Mouse (Mus musculus) intestine, postnatal 0 days (tissue): ENCODE data around the gene Zmynd12. TPM values are rescaled to one million over a fixed set of nuclear protein-coding genes. Genes with fewer than 3 reads are reported as not detected.

Source experiments
- ATAC-seq: fragments of 200-750 bp; cut with Nextera tagmentation; 2 replicates; pipeline ENCODE4 v1.8.0; 2017; ENCODE audit warnings: mild to moderate bottlenecking, moderate TSS enrichment, moderate library complexity
- H3K27ac ChIP-seq: fragments of 300-500 bp; sonication (generic); 2 replicates; pipeline ENCODE4 v1.5.1; 2014; ENCODE audit warnings: mild to moderate bottlenecking, low read depth, low read length, moderate library complexity
- H3K27me3 ChIP-seq: fragments of 300-500 bp; sonication (generic); replicated peaks from 2 replicates; pipeline ENCODE4 v1.6.1; 2014; ENCODE audit warnings: low read length, mixed read lengths; ENCODE audit not compliant: control insufficient read depth, insufficient read depth
- H3K36me3 ChIP-seq: fragments of 300-500 bp; sonication (generic); 2 replicates; pipeline ENCODE4 v1.6.1; 2014; ENCODE audit warnings: mild to moderate bottlenecking, moderate library complexity; ENCODE audit not compliant: control insufficient read depth, insufficient read depth
- H3K4me1 ChIP-seq: fragments of 300-500 bp; sonication (generic); replicated peaks from 2 replicates; pipeline ENCODE4 v1.6.1; 2014; ENCODE audit warnings: antibody characterized with exemption, low read length, mixed read lengths; ENCODE audit not compliant: control insufficient read depth, insufficient read depth
- H3K4me2 ChIP-seq: fragments of 300-500 bp; sonication (generic); replicated peaks from 2 replicates; pipeline ENCODE4 v1.6.1; 2014; ENCODE audit warnings: low read depth, mild to moderate bottlenecking, moderate library complexity
- H3K4me3 ChIP-seq: fragments of 300-500 bp; sonication (generic); 2 replicates; pipeline ENCODE4 v1.5.1; 2014; ENCODE audit warnings: low read depth, low read length
- H3K9ac ChIP-seq: fragments of 300-500 bp; sonication (generic); 2 replicates; pipeline ENCODE4 v1.6.1; 2014; ENCODE audit warnings: mild to moderate bottlenecking, low read depth, low read length
- H3K9me3 ChIP-seq: fragments of 300-500 bp; sonication (generic); 2 replicates; pipeline ENCODE4 v1.6.1; 2016; ENCODE audit warnings: mixed run types; ENCODE audit not compliant: control insufficient read depth
- CTCF ChIP-seq: sonication (generic); IDR thresholded peaks from 2 replicates; pipeline ENCODE4 v1.5.1; 2016; ENCODE audit warnings: low read depth, mild to moderate bottlenecking, control low read depth, antibody characterized with exemption, moderate library complexity
- WGBS: fragments of 180-500 bp; shearing (Covaris S2); extraction: QIAGEN DNeasy Blood & Tissue Kit; methylation state at CpG from one replicate; pipeline ENCODE4 v1.1.7; 2014; 5-methylcytosine and 5-hydroxymethylcytosine counted together
- polyA plus RNA-seq: library from polyadenylated mRNA; unstranded; fragments of >200 nt; fragmentation: Nextera tagmentation; extraction: Ambion mirVana; gene quantifications from 2 replicates; pipeline ENCODE4 v1.2.1, GENCODE M21; 2015

Zmynd12 gene
- polyA plus RNA-seq, 1 experiment from 2014 or later = 0.59 TPM

- H3K4me2 ChIP-seq = peak overlapping the region; percentile 87
- H3K9me3 ChIP-seq = no peaks in the 10 kb centered on the region
- H3K27me3 ChIP-seq = no peaks in the 10 kb centered on the region
- 16% methylated on average over 3 of the region's 3 CpGs for WGBS
- peak overlapping the region; percentile 65; the same call in 1 of the 2 replicates for H3K27ac ChIP-seq
- H3K36me3 ChIP-seq = peaks cover 7% of the 10 kb centered on the region; the same call in 1 of the 2 replicates
- no peak for ATAC-seq
- 0 out of 2 replicates have a peak overlapping the region, but pooled peaks have one; percentile 85 for H3K9ac ChIP-seq
- H3K4me3 ChIP-seq = peak overlapping the region; percentile 71
- H3K4me1 ChIP-seq = peaks cover 4% of the 10 kb centered on the region
- no peak for TF ChIP-seq CTCF
Observed at GRCm38 (mm10) chr4:119421191-119421590, 1.4 kb upstream of the Zmynd12 start.

- H3K9me3 ChIP-seq = no peaks in the 10 kb centered on the region
- WGBS = under 1% methylated on average over 30 of the region's 31 CpGs
- H3K4me1 ChIP-seq = peaks cover 4% of the 10 kb centered on the region
- ATAC-seq = peak; percentile 35
- TF ChIP-seq CTCF = no peak
- peak overlapping the region; percentile 71 for H3K4me3 ChIP-seq
- peak overlapping the region; percentile 85 for H3K9ac ChIP-seq
- peaks cover 7% of the 10 kb centered on the region; the same call in 1 of the 2 replicates for H3K36me3 ChIP-seq
- H3K27me3 ChIP-seq = no peaks in the 10 kb centered on the region
- H3K4me2 ChIP-seq = peak overlapping the region; percentile 87
- H3K27ac ChIP-seq = peak overlapping the region; percentile 65
Observed at GRCm38 (mm10) chr4:119421921-119422293, 707 bp upstream of the Zmynd12 start.

GRCm38 (mm10) chr4:119425077-119425476, 2.5 kb downstream of the Zmynd12 start:
- H3K27me3 ChIP-seq = no peaks in the 10 kb centered on the region
- ATAC-seq = no peak
- no peak overlapping the region for H3K9ac ChIP-seq
- WGBS = 69% methylated on average over 2 of the region's 2 CpGs
- TF ChIP-seq CTCF = no peak
- no peaks in the 10 kb centered on the region for H3K36me3 ChIP-seq
- H3K9me3 ChIP-seq = no peaks in the 10 kb centered on the region
- no peak overlapping the region; the same call in 1 of the 2 replicates for H3K27ac ChIP-seq
- no peak overlapping the region for H3K4me3 ChIP-seq
- H3K4me1 ChIP-seq = peaks cover 4% of the 10 kb centered on the region; the same call in 1 of the 2 replicates
- H3K4me2 ChIP-seq = no peak overlapping the region

- 36% methylated on average over 2 of the region's 2 CpGs for WGBS
- H3K4me2 ChIP-seq = no peak overlapping the region
- TF ChIP-seq CTCF = no peak
Observed at GRCm38 (mm10) chr4:119425601-119426000, 3.0 kb downstream of the Zmynd12 start.

GRCm38 (mm10) chr4:119427680-119428079, 5.1 kb downstream of the Zmynd12 start:
- Histone ChIP-seq H3K4me2 (no peak overlapping the region), H3K27me3 (no peaks in the 10 kb centered on the region), H3K36me3 (no peaks in the 10 kb centered on the region), H3K9ac (no peak overlapping the region), H3K9me3 (no peaks in the 10 kb centered on the region), H3K4me3 (no peak overlapping the region), H3K4me1 (peaks cover 4% of the 10 kb centered on the region; the same call in 1 of the 2 replicates), H3K27ac (no peak overlapping the region)
- TF ChIP-seq CTCF = no peak
- ATAC-seq = no peak
- 60% methylated on average over 2 of the region's 2 CpGs for WGBS

More at GRCm38 (mm10) chr4:119425601-119426000, 3.0 kb downstream of the Zmynd12 start:
- no peaks in the 10 kb centered on the region for H3K9me3 ChIP-seq
- H3K4me1 ChIP-seq = peaks cover 4% of the 10 kb centered on the region; the same call in 1 of the 2 replicates
- H3K4me3 ChIP-seq = no peak overlapping the region
- H3K36me3 ChIP-seq = no peaks in the 10 kb centered on the region
- ATAC-seq = no peak
- H3K27me3 ChIP-seq = no peaks in the 10 kb centered on the region
- peak overlapping the region; percentile 46 for H3K27ac ChIP-seq
- no peak overlapping the region for H3K9ac ChIP-seq

- H3K36me3 ChIP-seq = no peaks in the 10 kb centered on the region
- 0 out of 2 replicates have a peak overlapping the region, but pooled peaks have one; percentile 28 for H3K4me2 ChIP-seq
- 25% methylated on average over 5 of the region's 5 CpGs for WGBS
- H3K27ac ChIP-seq = no peak overlapping the region
- no peaks in the 10 kb centered on the region for H3K9me3 ChIP-seq
- peak; percentile 81 for TF ChIP-seq CTCF
- H3K27me3 ChIP-seq = no peaks in the 10 kb centered on the region
- H3K9ac ChIP-seq = no peak overlapping the region
- H3K4me3 ChIP-seq = no peak overlapping the region
- H3K4me1 ChIP-seq = no peaks in the 10 kb centered on the region
- peak; percentile 82 for ATAC-seq
Observed at GRCm38 (mm10) chr4:119430678-119431077, 8.1 kb downstream of the Zmynd12 start.
